Mouse (Mus musculus) lung, postnatal 10 days (tissue): ENCODE measurements around the gene Nek2.

ENCODE experiments used
- DNase-seq: peaks from one replicate; pipeline ENCODE4 v3.0.0; 2021

The Nek2 gene

DNA sequence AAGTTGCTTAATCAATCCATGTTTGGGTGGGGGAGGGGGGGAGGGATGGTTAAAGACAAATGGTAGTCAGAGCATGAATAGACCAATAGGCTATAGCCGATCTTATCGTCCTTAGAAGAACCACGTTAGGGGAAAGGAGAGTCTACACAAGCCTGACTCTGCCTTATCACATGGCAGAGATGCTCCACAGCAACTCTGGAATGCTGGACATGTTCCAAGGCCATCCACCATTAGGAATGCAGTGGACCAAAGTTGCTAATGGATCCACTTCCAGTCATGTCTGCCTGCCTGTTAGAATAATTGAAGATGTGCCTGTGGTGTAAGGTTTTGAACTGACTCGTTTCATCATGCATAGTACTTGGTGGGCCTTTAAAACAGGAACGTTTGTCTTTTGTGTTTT is 40.0 kb downstream of the Nek2 start:
- DNase-seq = no peak

DNA sequence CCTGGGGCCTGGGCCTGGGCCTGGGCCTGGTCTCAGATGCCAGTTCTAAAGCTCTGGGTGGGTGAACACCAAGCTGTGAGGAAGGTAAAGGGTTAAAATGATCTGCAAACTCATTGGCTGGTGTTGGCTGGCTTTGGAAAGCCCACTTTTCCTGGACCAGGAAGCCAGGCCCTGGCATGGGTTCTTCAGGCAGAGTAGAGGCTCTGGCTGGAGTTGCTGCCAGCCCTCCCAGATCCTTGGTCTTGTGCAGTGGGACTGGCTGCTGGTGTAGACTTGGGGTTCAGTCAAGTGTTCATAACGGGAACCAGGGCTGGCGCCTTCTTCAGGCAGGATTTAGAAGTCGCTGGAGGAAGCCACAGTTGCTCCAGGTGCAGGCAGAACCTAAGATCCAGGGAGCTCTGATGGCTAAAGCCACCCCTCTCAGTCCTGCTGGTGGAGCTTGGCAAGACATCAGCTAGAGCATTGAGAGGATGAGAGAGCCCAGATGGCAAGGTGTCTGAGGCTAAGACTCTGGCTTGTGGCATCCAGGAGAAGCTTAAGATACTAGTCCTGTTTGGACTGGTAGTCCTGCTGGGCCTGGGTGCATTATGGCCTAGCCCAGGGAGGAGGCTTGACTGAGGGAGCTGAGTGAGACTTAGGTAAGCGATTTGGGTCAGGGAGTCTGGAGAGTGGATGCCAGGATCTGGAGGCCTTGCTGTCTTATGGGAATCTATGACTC is 42.7 kb downstream of the Nek2 start:
- no peak for DNase-seq

DNA sequence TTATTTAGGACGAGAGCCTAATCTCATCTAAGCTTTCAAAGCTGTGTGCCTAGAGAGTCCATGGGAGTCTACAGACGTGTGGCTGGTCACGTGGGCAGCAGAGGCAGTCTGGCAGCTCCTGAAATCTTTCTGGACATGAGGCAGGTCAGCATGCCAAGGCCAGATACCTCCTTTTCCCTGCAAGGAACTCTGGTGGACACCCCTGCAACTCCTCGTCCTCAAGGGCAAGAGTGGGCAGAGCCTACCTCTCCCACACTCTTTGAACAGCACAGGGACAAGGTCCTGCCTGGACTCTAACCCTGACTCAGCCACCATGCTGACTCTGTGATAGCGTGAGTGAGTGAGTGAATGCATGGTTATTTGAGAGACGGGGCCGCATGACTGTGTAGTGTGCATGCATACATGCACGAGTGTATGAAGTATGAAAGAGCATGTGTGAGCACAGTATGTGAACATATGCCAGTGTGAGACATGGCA is 43.3 kb downstream of the Nek2 start:
- no peak for DNase-seq

DNA sequence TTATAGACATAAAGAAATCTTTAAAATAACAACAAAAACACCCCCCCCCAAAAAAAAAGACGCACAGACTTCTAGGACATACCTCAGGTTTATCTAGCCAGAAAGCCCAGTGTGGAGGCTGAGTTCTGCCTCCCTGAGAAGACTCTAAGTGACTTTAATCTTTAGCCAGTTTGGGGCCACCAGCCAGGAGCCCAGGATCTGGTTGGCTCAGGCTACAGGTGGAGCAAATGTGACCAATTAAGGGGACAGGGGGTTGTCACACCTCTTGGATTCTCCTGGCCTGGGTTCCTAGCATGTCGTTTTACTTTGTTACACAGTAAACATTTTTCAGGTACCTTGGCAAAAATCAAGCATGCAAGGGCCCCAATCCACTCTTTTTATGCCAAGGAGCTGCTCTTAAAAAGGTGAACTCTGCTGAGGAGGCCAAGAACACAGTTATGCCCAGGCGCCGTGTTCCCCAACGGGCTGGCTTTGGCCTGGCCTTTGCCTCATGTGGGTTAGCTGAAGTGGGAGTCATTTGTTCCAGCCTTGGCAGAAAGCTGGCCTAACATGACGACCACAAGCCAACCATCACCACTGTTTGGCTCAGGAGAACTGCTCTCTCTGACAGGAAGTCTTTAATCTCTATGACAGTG is 50.9 kb downstream of the Nek2 start:
- DNase-seq = no peak

DNA sequence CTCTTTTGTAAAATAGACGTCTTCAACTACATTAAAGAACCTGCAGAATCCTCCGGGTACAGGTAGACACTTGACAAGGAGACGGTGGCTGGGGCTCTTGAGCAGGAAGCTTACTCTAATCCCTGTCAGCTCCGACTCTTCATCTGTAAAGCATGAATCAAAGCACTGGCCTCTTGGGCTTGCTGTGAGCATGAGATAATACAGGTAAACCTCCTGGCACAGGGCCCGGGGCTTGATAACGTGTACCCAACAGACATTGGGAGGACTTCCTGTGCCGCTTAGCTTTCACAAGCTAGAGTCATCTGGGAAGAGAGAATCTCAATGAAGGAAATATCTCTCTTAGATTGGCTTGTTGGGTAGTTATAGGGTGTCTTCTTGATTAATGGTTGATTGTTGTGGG is 53.8 kb downstream of the Nek2 start:
- DNase-seq = no peak

DNA sequence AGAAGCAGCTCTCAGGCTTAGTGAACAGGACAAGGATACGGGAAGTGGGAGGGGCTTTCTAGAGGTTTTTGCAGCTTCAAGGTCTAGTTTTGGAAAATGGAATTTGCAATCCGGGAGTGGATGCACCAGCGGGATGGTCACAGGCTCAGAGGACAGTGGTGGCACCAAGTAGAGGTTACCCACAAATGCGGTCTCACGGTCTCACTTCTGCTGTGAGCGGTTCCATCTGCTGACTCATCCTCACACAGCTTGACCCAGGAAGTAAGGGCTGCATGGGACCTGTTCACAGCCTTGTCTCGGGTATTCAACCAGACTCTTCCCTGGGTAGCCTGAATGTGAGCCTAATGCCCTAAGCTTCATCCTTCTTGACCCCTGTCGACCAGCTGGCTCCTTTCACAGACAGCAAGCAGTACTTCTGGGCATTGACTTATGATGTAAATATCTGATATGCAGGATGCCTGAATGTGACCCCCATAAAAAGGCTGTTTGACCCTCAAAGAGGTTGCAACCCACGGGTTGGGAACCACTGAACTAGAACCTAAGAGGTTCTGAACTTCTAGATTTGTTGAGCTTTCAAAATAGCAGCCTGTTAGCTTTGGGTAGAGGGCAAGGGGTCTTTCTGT is 54.5 kb downstream of the Nek2 start:
- no peak for DNase-seq

DNA sequence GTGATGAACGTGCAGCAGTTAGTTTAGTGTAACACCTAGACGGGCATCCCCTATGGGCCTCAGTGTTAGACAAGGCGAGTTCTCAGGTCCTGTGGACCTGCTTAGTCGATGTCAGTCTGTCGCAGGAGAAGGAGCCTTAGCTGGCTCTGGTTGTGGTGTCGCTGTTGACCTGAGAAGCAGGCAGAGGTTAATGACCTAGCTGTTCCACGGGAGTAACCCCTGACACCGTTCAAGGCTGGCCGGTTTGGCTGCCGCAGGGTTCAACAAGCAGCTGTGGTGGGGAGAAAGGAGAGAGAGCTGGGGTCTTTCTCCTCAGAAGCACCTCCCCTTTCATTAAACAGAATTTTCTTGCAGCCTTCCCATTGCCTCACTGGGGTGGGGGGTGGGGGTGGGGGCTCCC is 56.4 kb downstream of the Nek2 start:
- no peak for DNase-seq

DNA sequence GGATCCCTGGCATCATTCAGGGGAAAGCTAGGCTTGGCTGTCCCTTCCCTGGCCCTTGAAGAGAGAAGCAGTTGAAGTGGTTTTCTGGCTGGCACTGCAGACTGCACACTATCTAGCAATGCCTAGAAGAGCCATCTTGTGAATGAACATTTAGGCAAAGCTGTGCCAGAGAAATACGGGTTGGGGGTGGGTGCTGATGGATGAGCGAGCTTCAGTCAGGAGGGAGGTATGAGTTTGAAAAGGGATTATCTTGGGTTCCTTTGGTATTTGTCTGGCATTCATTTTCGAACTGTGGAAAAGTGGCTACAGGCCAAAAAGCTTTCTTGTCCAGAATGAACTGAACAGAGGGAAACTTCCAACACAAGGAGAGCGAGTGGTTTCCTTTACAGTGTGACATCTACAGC is 57.3 kb downstream of the Nek2 start:
- DNase-seq = peak; percentile 29

DNA sequence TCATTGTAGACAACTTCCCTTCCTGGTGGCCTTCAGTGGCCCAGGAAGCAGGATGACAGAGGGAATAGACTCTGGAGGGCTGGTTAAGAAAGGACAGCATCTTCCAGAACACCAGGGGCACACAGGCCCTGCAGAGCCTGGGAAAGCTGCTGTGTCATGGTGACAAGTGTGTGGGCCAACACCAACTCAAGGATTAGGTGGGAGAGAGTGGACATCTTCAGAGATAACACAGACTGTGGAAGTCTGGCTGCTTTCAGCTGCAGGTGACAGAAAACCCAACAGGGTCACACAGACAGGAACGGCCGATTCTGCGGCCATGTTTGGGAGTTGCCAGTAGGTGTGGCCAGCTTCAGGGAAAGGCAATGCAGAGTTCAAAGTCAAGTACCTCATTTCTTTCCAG is 59.0 kb downstream of the Nek2 start:
- DNase-seq = no peak

DNA sequence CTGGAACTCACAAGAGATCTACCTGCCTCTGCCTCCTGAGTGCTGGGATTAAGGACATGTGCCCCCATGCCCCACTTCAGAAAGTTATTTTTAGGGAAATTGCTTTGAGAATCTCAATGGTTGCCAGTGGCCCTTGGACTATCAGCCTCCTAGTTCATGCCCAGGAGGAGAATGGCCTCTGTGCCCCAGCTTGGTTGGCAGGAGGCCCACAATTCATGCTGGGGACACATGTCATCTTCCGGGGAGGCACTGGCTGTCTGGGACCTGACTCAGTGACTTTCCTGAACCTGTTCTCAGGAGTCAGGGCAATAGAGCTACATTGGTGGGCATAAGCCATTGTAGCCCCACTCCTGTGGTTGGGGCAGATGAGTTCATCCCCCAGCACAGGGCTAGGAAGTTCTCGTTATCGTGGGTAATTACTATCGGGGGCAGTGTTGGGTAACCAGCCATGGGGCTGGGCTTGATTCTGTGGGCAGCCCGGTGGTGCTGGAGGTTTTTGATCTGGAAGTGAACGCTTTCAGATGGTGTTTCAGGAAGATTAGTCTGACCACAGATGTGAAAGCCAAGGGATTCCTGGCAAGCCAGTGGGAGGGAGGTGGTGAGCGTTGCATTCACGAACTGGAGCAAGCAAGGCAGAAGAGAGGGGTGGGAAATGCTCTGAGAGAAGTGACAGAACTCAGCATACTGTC is 59.8 kb downstream of the Nek2 start:
- peak; percentile 23 for DNase-seq

DNA sequence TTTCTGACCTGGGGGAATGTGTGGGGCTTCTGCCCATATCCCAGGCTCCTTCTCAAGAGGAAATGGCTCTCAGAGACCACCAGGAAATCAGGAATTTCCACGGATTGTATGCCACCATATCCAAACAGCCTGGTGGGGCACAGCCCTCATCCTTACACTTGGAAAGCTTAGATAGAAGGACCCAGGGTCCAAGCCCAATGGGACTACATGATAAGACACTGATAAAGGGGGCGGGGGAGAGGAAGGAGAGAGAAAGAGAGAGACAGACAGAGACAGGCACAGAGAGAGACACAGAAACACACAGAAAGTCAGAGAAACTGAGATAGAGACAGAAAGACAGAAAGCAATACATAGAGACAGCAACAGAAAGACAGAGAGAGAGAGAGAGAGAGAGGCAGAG is 60.4 kb downstream of the Nek2 start:
- no peak for DNase-seq
